11 mouse cellular contexts compared by ENCODE assay signal in genomic region chr8:88382311-88383163, GRCm38 (mm10). TPM values are rescaled to one million over a fixed set of nuclear protein-coding genes. Genes with fewer than 3 reads are reported as not detected.
DNase-seq lines count a peak whose midpoint lies in the region; ATAC-seq and TF ChIP-seq lines count a peak whose summit lies in the region.
"Had no signal": no experiment of that assay in that cellular context is flagged by ENCODE, and none has a peak within 500 bp of the region (broad histone marks: within the 10 kb centered on the region; RNA-seq: fewer than 3 reads in every experiment).

No protein-coding gene starts in this region.

- no peaks in the 10 kb centered on the region for H3K36me3 ChIP-seq in kidney, embryonic 15.5 days
- H3K36me3 ChIP-seq in kidney, adult 2 months (ENCODE audit: control insufficient read depth, insufficient read depth, low read length) = no peaks in the 10 kb centered on the region
- no peaks in the 10 kb centered on the region for H3K36me3 ChIP-seq in embryonic facial prominence, embryonic 15.5 days
- H3K36me3 ChIP-seq in limb, embryonic 14.5 days (ENCODE audit: control insufficient read depth, insufficient read depth, low read length) = no peaks in the 10 kb centered on the region
- H3K36me3 ChIP-seq in intestine, embryonic 15.5 days = no peaks in the 10 kb centered on the region
- H3K36me3 ChIP-seq: liver, embryonic 12.5 days had no signal

- H3K4me2 ChIP-seq in kidney, embryonic 15.5 days = no peak overlapping the region
- H3K4me2 ChIP-seq in embryonic facial prominence, embryonic 15.5 days (replicated peaks) = 0 out of 2 replicates have a peak overlapping the region, but pooled peaks have one; percentile 10
- no peak overlapping the region for H3K4me2 ChIP-seq in limb, embryonic 14.5 days (replicated peaks; ENCODE audit: low read depth, low read length, severe bottlenecking)
- no peak overlapping the region for H3K4me2 ChIP-seq in intestine, embryonic 15.5 days (replicated peaks)
- H3K4me2 ChIP-seq: liver, embryonic 12.5 days had no signal

- no peak for DNase-seq in kidney, adult 2 months
- DNase-seq in ZHBTc4 (ENCODE audit: low read depth, low spot score) = peak; percentile 31
- peak; percentile 68 for DNase-seq in limb, embryonic 14.5 days (ENCODE audit: low spot score)
- DNase-seq in layer of hippocampus, adult 8-10 months (ENCODE audit: low spot score in 2 of 2) = no peak
- DNase-seq in lung, postnatal 4 days = no peak
- DNase-seq: cerebellum, adult 9-11 months had no signal

- H3K4me3 ChIP-seq in kidney, embryonic 15.5 days (replicated peaks) = no peak overlapping the region
- H3K4me3 ChIP-seq in kidney, adult 2 months (ENCODE audit: insufficient read depth, low read depth, low read length) = no peak overlapping the region
- no peak overlapping the region for H3K4me3 ChIP-seq in embryonic facial prominence, embryonic 15.5 days (replicated peaks)
- H3K4me3 ChIP-seq in limb, embryonic 14.5 days (replicated peaks; ENCODE audit: low read length) = no peak overlapping the region
- no peak overlapping the region for H3K4me3 ChIP-seq in intestine, embryonic 15.5 days (replicated peaks)
- H3K4me3 ChIP-seq: liver, embryonic 12.5 days had no signal

- H3K27me3 ChIP-seq in kidney, embryonic 15.5 days = no peaks in the 10 kb centered on the region
- H3K27me3 ChIP-seq in kidney, adult 2 months (replicated peaks; ENCODE audit: control insufficient read depth, insufficient read depth, low read length) = no peaks in the 10 kb centered on the region
- no peaks in the 10 kb centered on the region for H3K27me3 ChIP-seq in embryonic facial prominence, embryonic 15.5 days
- no peaks in the 10 kb centered on the region for H3K27me3 ChIP-seq in limb, embryonic 14.5 days (ENCODE audit: control insufficient read depth, insufficient read depth, low read length)
- H3K27me3 ChIP-seq in intestine, embryonic 15.5 days (replicated peaks) = no peaks in the 10 kb centered on the region; the same call in 1 of the 2 replicates

- TF ChIP-seq POLR2A in kidney, adult 2 months (IDR thresholded peaks at IDR 0.05; ENCODE audit: low read depth, low read length) = no peak
- TF ChIP-seq POLR2A in limb, embryonic 14.5 days (IDR thresholded peaks at IDR 0.05; ENCODE audit: borderline replicate concordance, extremely low read depth, insufficient read depth, insufficient read length) = no peak

- 0 out of 2 replicates have a peak overlapping the region, but pooled peaks have one; percentile 1 for H3K27ac ChIP-seq in kidney, embryonic 15.5 days
- H3K27ac ChIP-seq in kidney, adult 2 months (ENCODE audit: insufficient read depth, low read depth, low read length) = no peak overlapping the region
- H3K27ac ChIP-seq in embryonic facial prominence, embryonic 15.5 days (replicated peaks) = peak overlapping the region; percentile 65
- H3K27ac ChIP-seq in limb, embryonic 14.5 days (replicated peaks; ENCODE audit: low read depth, low read length) = peak overlapping the region; percentile 70
- no peak overlapping the region for H3K27ac ChIP-seq in intestine, embryonic 15.5 days
- H3K27ac ChIP-seq: liver, embryonic 12.5 days had no signal

- H3K9me3 ChIP-seq in kidney, embryonic 15.5 days (replicated peaks) = no peaks in the 10 kb centered on the region
- no peaks in the 10 kb centered on the region for H3K9me3 ChIP-seq in embryonic facial prominence, embryonic 15.5 days (replicated peaks)
- H3K9me3 ChIP-seq in limb, embryonic 14.5 days (ENCODE audit: control insufficient read depth, low read length) = no peaks in the 10 kb centered on the region
- H3K9me3 ChIP-seq in intestine, embryonic 15.5 days = no peaks in the 10 kb centered on the region
- H3K9me3 ChIP-seq: liver, embryonic 12.5 days had no signal

- WGBS in kidney, embryonic 15.5 days = 60% methylated on average over 31 of the region's 31 CpGs
- 75% methylated on average over 31 of the region's 31 CpGs for WGBS in kidney, adult 2 months
- WGBS in embryonic facial prominence, embryonic 15.5 days = 35% methylated on average over 31 of the region's 31 CpGs
- WGBS in limb, embryonic 14.5 days = 43% methylated on average over 31 of the region's 31 CpGs
- WGBS in intestine, embryonic 15.5 days = 73% methylated on average over 31 of the region's 31 CpGs

- TF ChIP-seq CTCF in kidney, adult 2 months (conservative IDR thresholded peaks at IDR 0.05; ENCODE audit: insufficient read depth, insufficient read length, low read depth, low read length) = no peak

- peaks cover 8% of the 10 kb centered on the region; the same call in 1 of the 2 replicates for H3K4me1 ChIP-seq in kidney, embryonic 15.5 days
- no peaks in the 10 kb centered on the region for H3K4me1 ChIP-seq in kidney, adult 2 months (ENCODE audit: control insufficient read depth, insufficient read depth, low read length)
- H3K4me1 ChIP-seq in embryonic facial prominence, embryonic 15.5 days = peaks cover 18% of the 10 kb centered on the region
- peaks cover 3% of the 10 kb centered on the region; the same call in 1 of the 2 replicates for H3K4me1 ChIP-seq in limb, embryonic 14.5 days (ENCODE audit: control insufficient read depth, insufficient read depth, low read length)
- H3K4me1 ChIP-seq in intestine, embryonic 15.5 days (replicated peaks) = no peaks in the 10 kb centered on the region

- H3K9ac ChIP-seq in kidney, embryonic 15.5 days = no peak overlapping the region
- H3K9ac ChIP-seq in embryonic facial prominence, embryonic 15.5 days = no peak overlapping the region
- no peak overlapping the region for H3K9ac ChIP-seq in limb, embryonic 14.5 days (ENCODE audit: low read depth, low read length, severe bottlenecking)
- no peak overlapping the region for H3K9ac ChIP-seq in intestine, embryonic 15.5 days
- H3K9ac ChIP-seq: liver, embryonic 12.5 days had no signal

- ATAC-seq in kidney, embryonic 15.5 days (replicated peaks; ENCODE audit: low FRiP score) = no peak
- ATAC-seq in embryonic facial prominence, embryonic 15.5 days (ENCODE audit: insufficient number of reproducible peaks, low FRiP score, low TSS enrichment, low read depth) = no peak
- ATAC-seq in limb, embryonic 14.5 days (ENCODE audit: low FRiP score, low read depth) = no peak
- no peak for ATAC-seq in intestine, embryonic 15.5 days
- ATAC-seq: liver, embryonic 12.5 days; Patski had no signal

RNA-seq across cellular contexts. Expression of gene Brd7, which starts 20.5 kb away (rescaled TPM):
- polyA plus RNA-seq in kidney, embryonic 15.5 days (2015; fragmentation: Nextera tagmentation; extraction: Ambion mirVana) = 68.6 and 74.4 TPM in 2 replicates
- 23.9 and 25.6 TPM in 2 replicates for polyA plus RNA-seq in kidney, adult 2 months (2012; rRNA removed)
- polyA plus RNA-seq in embryonic facial prominence, embryonic 15.5 days (2015; fragmentation: Nextera tagmentation; extraction: Ambion mirVana) = 70.3 and 72.8 TPM in 2 replicates
- polyA plus RNA-seq in limb, embryonic 14.5 days (2012; rRNA removed) = 51.2 and 73.6 TPM in 2 replicates
- polyA plus RNA-seq in limb, embryonic 14.5 days (2014; fragmentation: Nextera tagmentation; extraction: Ambion mirVana) = 77.7 and 81.9 TPM in 2 replicates
- 10 to 100 TPM; 36.2 to 51.8 (median 49.3) TPM for total RNA-seq in layer of hippocampus, adult 8-10 months (2022)
- 54.5 and 55.7 TPM in 2 replicates for polyA plus RNA-seq in intestine, embryonic 15.5 days (2015; fragmentation: Nextera tagmentation; extraction: Ambion mirVana)

Comparison
In these comparisons a context has a peak if more than half of its experiments do, and no peak if none do; other contexts are left out.
1. H3K27ac ChIP-seq: peak in kidney, embryonic 15.5 days (single experiment), embryonic facial prominence, embryonic 15.5 days (single experiment) and limb, embryonic 14.5 days (single experiment); none in kidney, adult 2 months (single experiment) and intestine, embryonic 15.5 days (single experiment).
2. DNase-seq: peak in ZHBTc4 (single experiment) and limb, embryonic 14.5 days (single experiment); none in kidney, adult 2 months (single experiment), layer of hippocampus, adult 8-10 months (0 of 2) and lung, postnatal 4 days (0 of 2).